In genomic region chr4:130915006-130915667, GRCm38 (mm10) we compare ENCODE assay signal across 11 mouse cellular contexts. TPM values are rescaled to one million over a fixed set of nuclear protein-coding genes. Genes with fewer than 3 reads are reported as not detected.
DNase-seq lines count a peak whose midpoint lies in the region; ATAC-seq and TF ChIP-seq lines count a peak whose summit lies in the region.
"Had no signal": no experiment of that assay in that cellular context is flagged by ENCODE, and none has a peak within 500 bp of the region (broad histone marks: within the 10 kb centered on the region; RNA-seq: fewer than 3 reads in every experiment).

No protein-coding gene starts in this region.

- H3K9me3 ChIP-seq in midbrain, embryonic 11.5 days (ENCODE audit: control insufficient read depth, low read length): no peaks in the 10 kb centered on the region
- H3K9me3 ChIP-seq in midbrain, embryonic 16.5 days (replicated peaks; ENCODE audit: control insufficient read depth, low read length, poor library complexity, severe bottlenecking): no peaks in the 10 kb centered on the region
- H3K9me3 ChIP-seq in liver, embryonic 13.5 days (replicated peaks): no peaks in the 10 kb centered on the region
- no peaks in the 10 kb centered on the region for H3K9me3 ChIP-seq in kidney, embryonic 16.5 days (ENCODE audit: low read length)
- H3K9me3 ChIP-seq: hindbrain, embryonic 15.5 days had no signal

- 82% methylated on average over 12 of the region's 12 CpGs for WGBS in midbrain, embryonic 11.5 days
- 78% methylated on average over 12 of the region's 12 CpGs for WGBS in midbrain, embryonic 16.5 days
- WGBS in liver, embryonic 13.5 days (ENCODE audit: insufficient replicate concordance): 23% methylated on average over 12 of the region's 12 CpGs
- WGBS in kidney, embryonic 16.5 days: 75% methylated on average over 12 of the region's 12 CpGs

- DNase-seq in gastrocnemius, adult 2 months: no peak
- no peak for DNase-seq in gastrocnemius, adult 18-20 months (ENCODE audit: low spot score)
- peak; percentile 72 for DNase-seq in midbrain, embryonic 11.5 days (ENCODE audit: low spot score, missing footprints)
- DNase-seq in liver, embryonic 13.5 days: no peak
- DNase-seq in thymus, postnatal 4 days: peak; percentile 50
- DNase-seq: gastrocnemius, postnatal 10 days; kidney, postnatal 14 days had no signal

- no peak overlapping the region for H3K9ac ChIP-seq in midbrain, embryonic 11.5 days (ENCODE audit: low read length)
- H3K9ac ChIP-seq in midbrain, embryonic 16.5 days (ENCODE audit: low read depth, low read length): no peak overlapping the region
- H3K9ac ChIP-seq in liver, embryonic 13.5 days: no peak overlapping the region
- H3K9ac ChIP-seq in kidney, embryonic 16.5 days (replicated peaks; ENCODE audit: low read length): no peak overlapping the region
- H3K9ac ChIP-seq: hindbrain, embryonic 15.5 days had no signal

- no peaks in the 10 kb centered on the region for H3K36me3 ChIP-seq in midbrain, embryonic 11.5 days (ENCODE audit: control insufficient read depth, insufficient read depth, low read length)
- H3K36me3 ChIP-seq in midbrain, embryonic 16.5 days (ENCODE audit: control insufficient read depth, insufficient read depth, low read length): no peaks in the 10 kb centered on the region
- H3K36me3 ChIP-seq in liver, embryonic 13.5 days: no peaks in the 10 kb centered on the region
- no peaks in the 10 kb centered on the region for H3K36me3 ChIP-seq in kidney, embryonic 16.5 days (ENCODE audit: insufficient read depth, low read length)
- H3K36me3 ChIP-seq: hindbrain, embryonic 15.5 days had no signal

- H3K4me2 ChIP-seq in midbrain, embryonic 11.5 days: no peak overlapping the region
- H3K4me2 ChIP-seq in midbrain, embryonic 16.5 days (ENCODE audit: low read length): no peak overlapping the region
- peak overlapping the region; percentile 41 for H3K4me2 ChIP-seq in liver, embryonic 13.5 days
- no peak overlapping the region for H3K4me2 ChIP-seq in kidney, embryonic 16.5 days (replicated peaks; ENCODE audit: low read depth, low read length)
- H3K4me2 ChIP-seq: hindbrain, embryonic 15.5 days had no signal

- no peaks in the 10 kb centered on the region; the same call in none of the 2 replicates for H3K4me1 ChIP-seq in midbrain, embryonic 11.5 days (ENCODE audit: control insufficient read depth, insufficient read depth, low read length)
- peaks cover 5% of the 10 kb centered on the region; the same call in 1 of the 2 replicates for H3K4me1 ChIP-seq in midbrain, embryonic 16.5 days (ENCODE audit: control insufficient read depth, insufficient read depth, low read length)
- peaks cover 62% of the 10 kb centered on the region for H3K4me1 ChIP-seq in liver, embryonic 13.5 days (replicated peaks)
- peaks cover 9% of the 10 kb centered on the region; the same call in 1 of the 2 replicates for H3K4me1 ChIP-seq in kidney, embryonic 16.5 days (ENCODE audit: insufficient read depth, low read length)

- H3K27ac ChIP-seq in gastrocnemius, adult 2 months: no peak overlapping the region
- no peak overlapping the region for H3K27ac ChIP-seq in midbrain, embryonic 11.5 days (ENCODE audit: low read depth, low read length)
- no peak overlapping the region for H3K27ac ChIP-seq in midbrain, embryonic 16.5 days (ENCODE audit: low read length)
- H3K27ac ChIP-seq in liver, embryonic 13.5 days: no peak overlapping the region
- no peak overlapping the region for H3K27ac ChIP-seq in kidney, embryonic 16.5 days (ENCODE audit: low read length)
- H3K27ac ChIP-seq: hindbrain, embryonic 15.5 days had no signal

- ATAC-seq in midbrain, embryonic 11.5 days (ENCODE audit: low FRiP score): no peak
- ATAC-seq in midbrain, embryonic 16.5 days: no peak
- ATAC-seq in liver, embryonic 13.5 days (ENCODE audit: low read depth): no peak
- no peak for ATAC-seq in frontal cortex, adult (ENCODE audit: low TSS enrichment)
- no peak for ATAC-seq in kidney, embryonic 16.5 days (ENCODE audit: low FRiP score, low TSS enrichment)

- no peaks in the 10 kb centered on the region for H3K27me3 ChIP-seq in midbrain, embryonic 11.5 days (ENCODE audit: control insufficient read depth, insufficient read depth, low read length)
- H3K27me3 ChIP-seq in midbrain, embryonic 16.5 days (ENCODE audit: control insufficient read depth, insufficient read depth, low read depth, low read length): no peaks in the 10 kb centered on the region
- no peaks in the 10 kb centered on the region for H3K27me3 ChIP-seq in liver, embryonic 13.5 days
- H3K27me3 ChIP-seq in kidney, embryonic 16.5 days (ENCODE audit: insufficient read depth, low read length): no peaks in the 10 kb centered on the region
- H3K27me3 ChIP-seq: hindbrain, embryonic 15.5 days had no signal

- peak overlapping the region; percentile 49 for H3K4me3 ChIP-seq in gastrocnemius, adult 2 months
- H3K4me3 ChIP-seq in midbrain, embryonic 11.5 days (ENCODE audit: low read depth, low read length): no peak overlapping the region
- no peak overlapping the region for H3K4me3 ChIP-seq in midbrain, embryonic 16.5 days (ENCODE audit: low read depth, low read length)
- peak overlapping the region; percentile 30 for H3K4me3 ChIP-seq in liver, embryonic 13.5 days (replicated peaks)
- H3K4me3 ChIP-seq in kidney, embryonic 16.5 days (ENCODE audit: low read length): no peak overlapping the region
- H3K4me3 ChIP-seq: hindbrain, embryonic 15.5 days had no signal

- intact Hi-C loops in gastrocnemius, adult 2 months (cut with DNase I): no loop called here

- no peak for TF ChIP-seq CTCF in gastrocnemius, adult 2 months (IDR thresholded peaks at IDR 0.05)

RNA-seq across cellular contexts. Expression of gene Laptm5, which starts 2.2 kb away (rescaled TPM):
- 1 to 10 TPM; 2.5 to 5.3 TPM for total RNA-seq in gastrocnemius, adult 2 months (2021)
- total RNA-seq in gastrocnemius, adult 18-20 months (2021): 1 to 10 TPM; 2.7 to 6.0 TPM
- 22.0 and 27.3 TPM in 2 replicates for polyA plus RNA-seq in midbrain, embryonic 11.5 days (2014; fragmentation: Nextera tagmentation; extraction: Ambion mirVana)
- polyA plus RNA-seq in midbrain, embryonic 16.5 days (2015; fragmentation: Nextera tagmentation; extraction: Ambion mirVana): 22.0 and 22.3 TPM in 2 replicates
- 54.1 and 58.3 TPM in 2 replicates for polyA plus RNA-seq in liver, embryonic 13.5 days (2015; fragmentation: Nextera tagmentation; extraction: Ambion mirVana)
- polyA plus RNA-seq in kidney, embryonic 16.5 days (2015; fragmentation: Nextera tagmentation; extraction: Ambion mirVana): 21.6 and 25.9 TPM in 2 replicates

RNA-seq across cellular contexts. Expression of gene Matn1, which starts 29.0 kb away (rescaled TPM):
- not detected for total RNA-seq in gastrocnemius, adult 2 months (2021)
- not detected for total RNA-seq in gastrocnemius, adult 18-20 months (2021)
- not detected in 2 replicates for polyA plus RNA-seq in midbrain, embryonic 11.5 days (2014; fragmentation: Nextera tagmentation; extraction: Ambion mirVana)
- 0.29 TPM in 1 of 2 replicates, not detected in the other for polyA plus RNA-seq in midbrain, embryonic 16.5 days (2015; fragmentation: Nextera tagmentation; extraction: Ambion mirVana)
- 0.05 TPM in 2 replicates for polyA plus RNA-seq in liver, embryonic 13.5 days (2015; fragmentation: Nextera tagmentation; extraction: Ambion mirVana)
- 0.52 and 0.59 TPM in 2 replicates for polyA plus RNA-seq in kidney, embryonic 16.5 days (2015; fragmentation: Nextera tagmentation; extraction: Ambion mirVana)

Comparison
In these comparisons a context has a peak if more than half of its experiments do, and no peak if none do; other contexts are left out.
1. DNase-seq: peak in midbrain, embryonic 11.5 days (single experiment) and thymus, postnatal 4 days (single experiment); none in gastrocnemius, adult 2 months (single experiment), gastrocnemius, adult 18-20 months (single experiment) and liver, embryonic 13.5 days (single experiment).
2. H3K4me3 ChIP-seq: peak in gastrocnemius, adult 2 months (single experiment) and liver, embryonic 13.5 days (single experiment); none in midbrain, embryonic 11.5 days (single experiment), midbrain, embryonic 16.5 days (single experiment) and kidney, embryonic 16.5 days (single experiment).